Mouse (Mus musculus) neural tube, embryonic 14.5 days (tissue): ENCODE results near the gene Nin. TPM values are rescaled to one million over a fixed set of nuclear protein-coding genes. Genes with fewer than 3 reads are reported as not detected.

Source experiments
- ATAC-seq: fragments of 200-750 bp; cut with Nextera tagmentation; 2 replicates; pipeline ENCODE4 v1.8.0; 2017; ENCODE audit warnings: low read depth, mild to moderate bottlenecking, moderate TSS enrichment, moderate library complexity
- H3K27ac ChIP-seq: fragments of 300-500 bp; sonication (generic); 2 replicates; pipeline ENCODE4 v1.5.1; 2014; ENCODE audit warnings: low read depth, mild to moderate bottlenecking, control low read depth, low read length, moderate library complexity, mixed read lengths
- H3K27me3 ChIP-seq: fragments of 300-500 bp; sonication (generic); 2 replicates; pipeline ENCODE4 v1.6.1; 2014; ENCODE audit warnings: low read length; ENCODE audit not compliant: control insufficient read depth, insufficient read depth
- H3K36me3 ChIP-seq: fragments of 300-500 bp; sonication (generic); 2 replicates; pipeline ENCODE4 v1.6.1; 2014; ENCODE audit warnings: low read length, mixed read lengths; ENCODE audit not compliant: control insufficient read depth, insufficient read depth
- H3K4me1 ChIP-seq: fragments of 300-500 bp; sonication (generic); 2 replicates; pipeline ENCODE4 v1.6.1; 2014; ENCODE audit warnings: low read length; ENCODE audit not compliant: control insufficient read depth, insufficient read depth
- H3K4me2 ChIP-seq: fragments of 300-500 bp; sonication (generic); 2 replicates; pipeline ENCODE4 v1.6.1; 2014; ENCODE audit warnings: mild to moderate bottlenecking, low read depth, low read length, control low read depth
- H3K4me3 ChIP-seq: fragments of 300-500 bp; sonication (generic); 2 replicates; pipeline ENCODE4 v1.5.1; 2014; ENCODE audit warnings: low read depth, low read length, control low read depth, mixed read lengths
- H3K9ac ChIP-seq: fragments of 300-500 bp; sonication (generic); replicated peaks from 2 replicates; pipeline ENCODE4 v1.6.1; 2014; ENCODE audit warnings: low read depth, mild to moderate bottlenecking, control low read depth, low read length, mixed read lengths
- H3K9me3 ChIP-seq: fragments of 300-500 bp; sonication (generic); 2 replicates; pipeline ENCODE4 v1.6.1; 2016; ENCODE audit warnings: low read length; ENCODE audit not compliant: control insufficient read depth
- WGBS: fragments of 180-500 bp; shearing (Covaris S2); extraction: QIAGEN DNeasy Blood & Tissue Kit; methylation state at CpG from one replicate; pipeline ENCODE4 v1.1.7; 2014; 5-methylcytosine and 5-hydroxymethylcytosine counted together
- polyA plus RNA-seq: library from polyadenylated mRNA; unstranded; fragments of >200 nt; fragmentation: Nextera tagmentation; extraction: Ambion mirVana; gene quantifications from 2 replicates; pipeline ENCODE4 v1.2.1, GENCODE M21; 2014

The Nin gene
- polyA plus RNA-seq, 1 experiment from 2014 or later: 13.9 TPM

DNA sequence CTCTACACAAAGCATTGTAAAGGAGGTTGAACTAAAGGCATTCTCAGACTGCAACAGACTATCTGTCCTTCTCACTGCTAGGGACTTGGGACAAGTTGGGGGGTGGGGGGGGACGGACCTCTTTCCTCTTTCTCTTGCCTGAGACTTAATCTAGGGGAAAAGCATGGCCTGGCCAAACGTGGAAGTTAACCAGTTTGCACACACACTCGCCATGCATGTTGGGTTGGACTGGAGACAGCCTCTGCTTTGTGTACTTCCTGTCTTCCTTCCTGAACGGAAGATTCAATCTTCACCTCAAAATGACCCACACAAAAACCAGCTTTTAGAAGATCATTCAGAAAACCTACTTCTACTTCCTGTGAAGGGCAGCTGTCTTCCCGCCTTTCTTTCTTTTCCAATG is 11.7 kb downstream of the Nin start:
- Histone ChIP-seq H3K27ac (no peak overlapping the region), H3K27me3 (no peaks in the 10 kb centered on the region)
- 81% methylated on average over 5 of the region's 5 CpGs for WGBS

DNA sequence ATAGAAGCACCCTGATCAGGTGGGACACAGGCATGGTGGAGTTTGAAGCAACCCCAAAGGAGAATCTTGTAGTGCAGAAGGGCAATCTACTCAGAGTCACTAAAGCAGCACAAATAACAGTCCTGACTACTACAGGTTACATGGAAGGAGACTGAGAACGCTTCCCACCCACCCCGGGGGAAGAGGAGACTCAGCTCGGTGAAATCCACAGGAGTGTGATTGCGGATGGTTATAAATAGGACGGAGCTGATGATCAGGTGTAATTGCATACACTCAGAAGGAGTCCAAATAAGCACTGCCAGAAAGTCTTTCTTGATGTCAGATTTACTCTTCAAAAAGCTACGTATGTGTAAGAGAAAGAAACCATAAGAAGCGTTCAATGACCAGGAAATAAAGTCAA is 15.6 kb downstream of the Nin start:
- ATAC-seq: no peak
- Histone ChIP-seq H3K4me3 (no peak overlapping the region), H3K27ac (no peak overlapping the region), H3K4me2 (no peak overlapping the region), H3K9ac (no peak overlapping the region), H3K4me1 (peaks cover 19% of the 10 kb centered on the region), H3K9me3 (no peaks in the 10 kb centered on the region), H3K36me3 (no peaks in the 10 kb centered on the region), H3K27me3 (no peaks in the 10 kb centered on the region)
- 68% methylated on average over 7 of the region's 7 CpGs for WGBS

More for the DNA sequence above, 11.7 kb downstream of the Nin start:
- Histone ChIP-seq H3K36me3 (no peaks in the 10 kb centered on the region), H3K4me2 (no peak overlapping the region), H3K4me3 (no peak overlapping the region), H3K9ac (no peak overlapping the region), H3K4me1 (peaks cover 16% of the 10 kb centered on the region), H3K9me3 (no peaks in the 10 kb centered on the region)
- ATAC-seq: no peak

DNA sequence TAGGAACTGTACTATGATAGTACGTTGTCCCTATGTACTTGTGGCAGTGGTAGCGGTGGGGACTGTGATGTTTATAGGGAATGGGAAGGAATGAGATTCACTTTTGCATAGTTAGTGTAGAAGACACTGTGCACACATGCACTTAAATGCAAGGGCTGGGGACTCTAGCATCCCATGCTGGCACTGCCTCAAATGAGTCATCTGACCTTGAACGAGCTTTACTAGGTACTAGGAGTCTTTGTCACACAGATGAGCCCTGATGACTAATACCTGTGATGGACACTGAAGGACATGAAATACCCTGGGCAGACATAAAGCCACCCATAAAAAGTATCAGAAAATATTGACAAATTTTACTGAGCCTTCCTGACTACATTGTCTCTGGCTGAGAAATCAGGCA is 16.2 kb downstream of the Nin start:
- no peak for ATAC-seq
- H3K27me3 ChIP-seq: no peaks in the 10 kb centered on the region
- no peak overlapping the region for H3K4me3 ChIP-seq
- peaks cover 19% of the 10 kb centered on the region for H3K4me1 ChIP-seq
- H3K9ac ChIP-seq: no peak overlapping the region
- H3K4me2 ChIP-seq: no peak overlapping the region
- WGBS: 85% methylated on average over 3 of the region's 3 CpGs
- H3K27ac ChIP-seq: no peak overlapping the region
- H3K36me3 ChIP-seq: no peaks in the 10 kb centered on the region
- H3K9me3 ChIP-seq: no peaks in the 10 kb centered on the region

DNA sequence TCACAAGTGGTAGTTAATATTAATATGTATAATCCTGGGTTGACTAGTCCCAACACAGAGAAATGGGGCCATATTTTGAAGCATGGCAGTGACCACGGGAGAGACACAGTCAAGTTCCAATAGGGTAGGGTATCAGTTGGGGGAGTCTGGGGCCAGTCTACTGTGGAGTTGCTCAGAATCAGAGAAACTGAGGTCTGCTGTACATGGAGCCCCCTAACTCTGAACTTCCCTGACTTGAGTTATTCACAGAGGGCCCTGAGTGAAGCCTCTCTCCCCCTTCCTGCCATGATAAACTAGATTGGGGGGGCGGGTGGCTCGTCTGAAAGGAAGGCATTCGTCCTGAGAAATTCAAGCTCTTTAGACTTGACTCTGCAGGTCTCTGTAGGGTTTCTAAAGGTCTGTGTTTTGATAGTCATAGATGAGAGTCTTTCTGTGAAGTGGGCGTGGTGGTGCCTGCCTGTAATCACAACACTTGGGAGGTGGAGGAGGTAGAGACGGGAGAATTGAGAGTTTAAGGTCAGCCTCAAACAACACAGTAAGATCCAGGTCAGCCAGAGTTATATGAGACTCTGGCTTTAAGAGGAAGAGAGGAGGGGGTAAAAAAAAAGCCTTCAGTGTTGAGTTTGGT is 20.1 kb downstream of the Nin start:
- Histone ChIP-seq H3K27me3 (no peaks in the 10 kb centered on the region), H3K9ac (no peak overlapping the region), H3K27ac (no peak overlapping the region), H3K36me3 (no peaks in the 10 kb centered on the region), H3K4me1 (peaks cover 19% of the 10 kb centered on the region), H3K9me3 (no peaks in the 10 kb centered on the region), H3K4me2 (no peak overlapping the region), H3K4me3 (no peak overlapping the region)
- 77% methylated on average over 6 of the region's 6 CpGs for WGBS
- no peak for ATAC-seq

DNA sequence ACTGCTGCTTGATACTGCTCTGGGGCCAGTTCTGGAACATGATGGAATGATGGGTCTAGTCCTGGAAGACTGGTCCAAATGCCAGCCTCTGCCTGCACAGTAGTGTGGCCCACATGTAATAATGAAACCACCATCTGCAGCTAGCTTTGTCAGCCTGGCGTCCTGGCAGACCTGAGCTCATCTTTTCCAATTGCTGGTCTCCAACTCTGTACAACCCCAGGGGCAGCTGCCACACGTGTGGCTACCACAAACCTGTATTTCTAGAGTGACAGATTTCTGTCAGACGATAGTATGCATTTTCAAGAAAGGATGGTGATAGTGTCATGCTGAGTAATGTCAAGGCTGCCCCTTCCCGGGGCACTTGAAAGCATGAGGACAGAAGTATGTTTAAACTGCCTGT is 25.2 kb downstream of the Nin start:
- Histone ChIP-seq H3K4me2 (no peak overlapping the region), H3K9me3 (no peaks in the 10 kb centered on the region), H3K4me1 (no peaks in the 10 kb centered on the region), H3K9ac (no peak overlapping the region), H3K27ac (no peak overlapping the region), H3K4me3 (no peak overlapping the region), H3K27me3 (no peaks in the 10 kb centered on the region), H3K36me3 (no peaks in the 10 kb centered on the region)
- no peak for ATAC-seq
- 84% methylated on average over 4 of the region's 4 CpGs for WGBS

DNA sequence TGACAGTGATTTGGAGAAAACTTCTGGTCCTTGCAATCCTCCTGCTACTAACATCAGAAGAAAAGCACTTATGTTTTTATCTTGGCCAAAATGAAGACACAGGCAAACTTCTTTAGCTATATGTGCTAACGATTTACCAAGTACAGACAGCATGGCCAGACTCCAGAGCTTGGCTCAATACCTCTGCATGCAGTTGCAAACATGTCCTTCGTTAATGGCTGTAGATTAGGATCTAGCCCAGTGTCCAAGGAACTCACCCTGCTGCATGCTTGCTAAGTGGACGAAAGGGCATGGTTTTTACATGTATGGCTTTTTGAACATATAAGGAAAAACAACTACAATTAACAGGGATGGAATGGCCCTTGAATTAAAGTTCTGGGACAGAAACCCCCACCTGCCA is 28.2 kb downstream of the Nin start:
- Histone ChIP-seq H3K9ac (no peak overlapping the region), H3K4me2 (no peak overlapping the region), H3K4me1 (no peaks in the 10 kb centered on the region), H3K4me3 (no peak overlapping the region), H3K9me3 (no peaks in the 10 kb centered on the region), H3K27ac (no peak overlapping the region), H3K27me3 (no peaks in the 10 kb centered on the region), H3K36me3 (no peaks in the 10 kb centered on the region)
- no peak for ATAC-seq
- 89% methylated on average over 3 of the region's 3 CpGs for WGBS

DNA sequence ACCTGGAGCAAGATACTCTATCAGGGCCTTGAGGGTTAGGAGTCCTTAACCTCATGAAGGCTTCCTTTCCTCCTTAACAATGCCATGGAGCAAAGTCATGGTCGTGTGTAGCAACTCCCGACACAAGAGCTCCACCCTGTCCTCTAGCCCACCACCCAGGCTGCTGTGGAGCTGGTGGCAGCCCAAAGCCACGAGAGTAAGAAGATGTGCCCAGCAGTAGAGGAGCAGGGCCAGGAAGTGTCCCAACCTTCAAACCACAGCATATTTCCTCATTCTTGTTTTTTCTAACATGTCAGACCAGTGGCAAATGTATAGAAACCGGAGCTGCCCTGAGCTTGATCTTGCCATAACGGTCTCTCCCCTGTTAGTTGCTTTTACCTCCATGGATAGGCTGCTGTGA is 29.3 kb downstream of the Nin start:
- Histone ChIP-seq H3K27ac (no peak overlapping the region), H3K9me3 (no peaks in the 10 kb centered on the region), H3K36me3 (no peaks in the 10 kb centered on the region), H3K9ac (no peak overlapping the region), H3K4me2 (no peak overlapping the region), H3K4me1 (no peaks in the 10 kb centered on the region), H3K27me3 (no peaks in the 10 kb centered on the region), H3K4me3 (no peak overlapping the region)
- 97% methylated on average over 5 of the region's 5 CpGs for WGBS
- ATAC-seq: no peak

DNA sequence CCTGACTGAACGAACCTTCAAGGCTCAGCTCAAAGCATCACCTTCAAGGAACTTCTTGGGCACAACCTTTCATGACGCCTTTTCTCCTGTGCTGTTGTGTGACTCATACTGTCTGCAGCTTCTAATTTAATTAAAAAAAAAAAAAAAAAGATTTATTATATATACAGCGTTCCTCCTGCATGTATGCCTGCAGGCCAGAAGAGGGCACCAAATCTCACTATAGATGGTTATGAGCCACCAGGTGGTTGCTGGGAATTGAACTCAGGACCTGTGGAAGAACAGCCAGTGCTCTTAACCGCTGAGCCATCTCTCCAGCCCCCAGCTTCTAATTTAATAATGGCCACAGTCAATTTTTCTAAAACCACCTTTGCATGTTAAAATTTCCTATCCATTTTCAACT is 29.8 kb downstream of the Nin start:
- 95% methylated on average over 4 of the region's 4 CpGs for WGBS
- no peak for ATAC-seq

DNA sequence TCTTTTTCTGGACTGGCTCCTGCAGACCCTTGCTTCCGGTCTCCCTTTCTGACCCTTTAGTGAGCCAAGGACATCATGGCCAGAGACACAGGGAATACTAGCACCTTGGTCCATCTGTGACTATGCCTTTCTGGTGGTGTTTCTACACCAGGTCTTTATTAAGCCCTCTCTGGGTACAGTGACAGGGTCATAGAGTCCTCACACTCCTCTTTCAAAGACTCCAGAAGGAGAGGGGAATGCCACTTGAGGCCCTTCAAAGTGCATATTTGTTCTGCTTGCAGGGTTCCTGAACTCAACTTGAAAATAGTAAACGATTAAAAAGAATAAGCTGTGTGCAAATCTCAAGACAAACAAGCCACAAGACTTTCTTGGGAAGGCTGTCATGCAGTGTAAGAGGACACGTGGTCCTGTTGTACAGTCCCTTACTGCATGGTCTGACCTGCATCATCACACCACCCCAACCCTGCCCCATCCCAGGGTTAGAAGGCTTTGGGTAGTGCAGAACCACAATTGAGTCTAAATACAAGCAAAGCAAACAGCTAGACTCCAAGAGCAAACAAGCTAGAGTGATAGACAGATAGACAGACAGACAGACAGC is 30.5 kb downstream of the Nin start:
- Histone ChIP-seq H3K27ac (no peak overlapping the region), H3K36me3 (no peaks in the 10 kb centered on the region), H3K9me3 (no peaks in the 10 kb centered on the region), H3K4me1 (no peaks in the 10 kb centered on the region), H3K27me3 (no peaks in the 10 kb centered on the region), H3K4me3 (no peak overlapping the region), H3K9ac (no peak overlapping the region), H3K4me2 (no peak overlapping the region)
- 92% methylated on average over 3 of the region's 3 CpGs for WGBS
- ATAC-seq: no peak

More for the DNA sequence above, 29.8 kb downstream of the Nin start:
- H3K27me3 ChIP-seq: no peaks in the 10 kb centered on the region
- H3K4me3 ChIP-seq: no peak overlapping the region
- no peaks in the 10 kb centered on the region for H3K36me3 ChIP-seq
- H3K4me2 ChIP-seq: no peak overlapping the region
- no peak overlapping the region for H3K27ac ChIP-seq
- H3K9me3 ChIP-seq: no peaks in the 10 kb centered on the region
- H3K9ac ChIP-seq: no peak overlapping the region
- no peaks in the 10 kb centered on the region for H3K4me1 ChIP-seq
